ENCODE assay signal across 10 mouse cellular contexts in genomic region chr8:111889931-111890910, GRCm38 (mm10). TPM values are rescaled to one million over a fixed set of nuclear protein-coding genes. Genes with fewer than 3 reads are reported as not detected.
DNase-seq lines count a peak whose midpoint lies in the region; ATAC-seq and TF ChIP-seq lines count a peak whose summit lies in the region.
"Had no signal": no experiment of that assay in that cellular context is flagged by ENCODE, and none has a peak within 500 bp of the region (broad histone marks: within the 10 kb centered on the region; RNA-seq: fewer than 3 reads in every experiment).

No protein-coding gene starts in this region.

- H3K27ac ChIP-seq in kidney, postnatal 0 days: no peak overlapping the region
- H3K27ac ChIP-seq in kidney, adult 2 months (ENCODE audit: insufficient read depth, low read depth, low read length): no peak overlapping the region
- H3K27ac ChIP-seq in hindbrain, embryonic 12.5 days: no peak overlapping the region

- H3K27me3 ChIP-seq in kidney, postnatal 0 days (ENCODE audit: insufficient read depth, low read length): peaks cover 23% of the 10 kb centered on the region
- H3K27me3 ChIP-seq in kidney, adult 2 months (replicated peaks; ENCODE audit: control insufficient read depth, insufficient read depth, low read length): no peaks in the 10 kb centered on the region
- peaks cover 47% of the 10 kb centered on the region for H3K27me3 ChIP-seq in hindbrain, embryonic 12.5 days
- peaks cover 14% of the 10 kb centered on the region for H3K27me3 ChIP-seq in myocyte (ENCODE audit: control insufficient read depth, insufficient read depth, insufficient read length)
- H3K27me3 ChIP-seq: Patski had no signal

- no peak overlapping the region for H3K9ac ChIP-seq in kidney, postnatal 0 days (ENCODE audit: low read depth, low read length)
- H3K9ac ChIP-seq in hindbrain, embryonic 12.5 days: no peak overlapping the region

- peak overlapping the region; percentile 22 for H3K4me3 ChIP-seq in kidney, postnatal 0 days (replicated peaks; ENCODE audit: low read depth, low read length)
- H3K4me3 ChIP-seq in kidney, adult 2 months (ENCODE audit: insufficient read depth, low read depth, low read length): no peak overlapping the region
- peak overlapping the region; percentile 26 for H3K4me3 ChIP-seq in hindbrain, embryonic 12.5 days
- no peak overlapping the region for H3K4me3 ChIP-seq in myocyte

- no peaks in the 10 kb centered on the region for H3K79me2 ChIP-seq in myocyte (ENCODE audit: control insufficient read depth, insufficient read depth)

- no peak overlapping the region for H3ac ChIP-seq in myocyte (ENCODE audit: control insufficient read depth, insufficient read length)

- TF ChIP-seq POLR2A in kidney, adult 2 months (IDR thresholded peaks at IDR 0.05; ENCODE audit: low read depth, low read length): no peak
- TF ChIP-seq POLR2A in myocyte (IDR thresholded peaks at IDR 0.05; ENCODE audit: insufficient read length, low read depth): no peak

- WGBS in kidney, postnatal 0 days: 12% methylated on average over 86 of the region's 86 CpGs
- 14% methylated on average over 86 of the region's 86 CpGs for WGBS in kidney, adult 2 months
- WGBS in hindbrain, embryonic 12.5 days: 10% methylated on average over 86 of the region's 86 CpGs

- H3K36me3 ChIP-seq in kidney, postnatal 0 days (ENCODE audit: insufficient read depth, low read length): no peaks in the 10 kb centered on the region
- H3K36me3 ChIP-seq in kidney, adult 2 months (ENCODE audit: control insufficient read depth, insufficient read depth, low read length): no peaks in the 10 kb centered on the region
- no peaks in the 10 kb centered on the region for H3K36me3 ChIP-seq in hindbrain, embryonic 12.5 days
- no peaks in the 10 kb centered on the region for H3K36me3 ChIP-seq in myocyte (ENCODE audit: control insufficient read depth, insufficient read depth)

- H3K4me2 ChIP-seq in kidney, postnatal 0 days (ENCODE audit: low read length): peak overlapping the region; percentile 46
- H3K4me2 ChIP-seq in hindbrain, embryonic 12.5 days (replicated peaks): peak overlapping the region; percentile 47
- H3K4me2 ChIP-seq in myocyte (ENCODE audit: low read depth): no peak overlapping the region

- no peaks in the 10 kb centered on the region for H3K9me3 ChIP-seq in kidney, postnatal 0 days (replicated peaks; ENCODE audit: low read length)
- 0 out of 2 replicates have a peak, but pooled peaks cover 3% of the 10 kb centered on the region for H3K9me3 ChIP-seq in hindbrain, embryonic 12.5 days (replicated peaks)

- H3K4me1 ChIP-seq in kidney, postnatal 0 days (replicated peaks; ENCODE audit: insufficient read depth, low read length): peaks cover 15% of the 10 kb centered on the region; the same call in 1 of the 2 replicates
- no peaks in the 10 kb centered on the region for H3K4me1 ChIP-seq in kidney, adult 2 months (ENCODE audit: control insufficient read depth, insufficient read depth, low read length)
- H3K4me1 ChIP-seq in hindbrain, embryonic 12.5 days: peaks cover 8% of the 10 kb centered on the region; the same call in 1 of the 2 replicates

- peak; percentile 46 for ATAC-seq in kidney, postnatal 0 days (replicated peaks; ENCODE audit: low FRiP score, low read depth)
- no peak for ATAC-seq in hindbrain, embryonic 12.5 days (ENCODE audit: low FRiP score)
- ATAC-seq: Patski had no signal

- DNase-seq in kidney, postnatal 0 days (ENCODE audit: low spot score): no peak
- no peak for DNase-seq in kidney, adult 2 months
- DNase-seq in cerebellum, adult 9-10 months: peak; percentile 60
- DNase-seq in adrenal gland, postnatal 10 days: no peak
- no peak for DNase-seq in urinary bladder, postnatal 36 days (ENCODE audit: low spot score in 2 of 2)
- DNase-seq in layer of hippocampus, postnatal 25 days (ENCODE audit: extremely low spot score in 1 of 2, low spot score in 1 of 2): no peak

- no peak for TF ChIP-seq CTCF in kidney, postnatal 0 days (IDR thresholded peaks at IDR 0.05; ENCODE audit: low read depth)
- no peak for TF ChIP-seq CTCF in kidney, adult 2 months (conservative IDR thresholded peaks at IDR 0.05; ENCODE audit: insufficient read depth, insufficient read length, low read depth, low read length)

TF ChIP-seq in myocyte, 11 proteins besides CTCF, POLR2A, EP300 and RAD21:
- peak in 2 of 3 experiments; percentile 12 to 21 for TF ChIP-seq MYOG (IDR thresholded peaks at IDR 0.05; ENCODE audit: control insufficient read depth in 1 of 3, insufficient read depth in 1 of 3, insufficient read length in 2 of 3, low read depth in 2 of 3)
- no peak for TF ChIP-seq CEBPB (IDR thresholded peaks at IDR 0.05; ENCODE audit: insufficient read depth, poor library complexity, severe bottlenecking)
- TF ChIP-seq TCF12 (IDR thresholded peaks at IDR 0.05; ENCODE audit: insufficient read depth, poor library complexity, severe bottlenecking): no peak

RNA-seq across cellular contexts. Expression of gene Tmem170, which starts 13.7 kb away (rescaled TPM):
- polyA plus RNA-seq in kidney, postnatal 0 days (2015; fragmentation: Nextera tagmentation; extraction: Ambion mirVana): 15.1 and 15.8 TPM in 2 replicates
- polyA plus RNA-seq in kidney, adult 2 months (2012; rRNA removed): 6.0 and 6.9 TPM in 2 replicates
- polyA plus RNA-seq in hindbrain, embryonic 12.5 days (2016; fragmentation: Nextera tagmentation; extraction: Ambion mirVana): 7.5 and 8.5 TPM in 2 replicates
- 0.92 TPM for polyA plus RNA-seq in myocyte (2012; fragmentation: generic; extraction: Trizol)
- total RNA-seq in adrenal gland, postnatal 10 days (2021): 1 to 10 TPM; 6.2 TPM
- total RNA-seq in layer of hippocampus, postnatal 25 days (2021): 1 to 10 TPM; 4.1 to 4.3 TPM

RNA-seq across cellular contexts. Expression of gene Chst5, which starts 20.0 kb away (rescaled TPM):
- 0.51 and 0.58 TPM in 2 replicates for polyA plus RNA-seq in kidney, postnatal 0 days (2015; fragmentation: Nextera tagmentation; extraction: Ambion mirVana)
- 0.06 TPM in 1 of 2 replicates, not detected in the other for polyA plus RNA-seq in kidney, adult 2 months (2012; rRNA removed)
- 4.7 and 5.1 TPM in 2 replicates for polyA plus RNA-seq in hindbrain, embryonic 12.5 days (2016; fragmentation: Nextera tagmentation; extraction: Ambion mirVana)
- polyA plus RNA-seq in myocyte (2012; fragmentation: generic; extraction: Trizol): 0.14 TPM
- total RNA-seq in adrenal gland, postnatal 10 days (2021): under 1 TPM; 0.15 to 0.18 TPM
- total RNA-seq in layer of hippocampus, postnatal 25 days (2021): under 1 TPM; 0.70 to 0.71 TPM
- polyA plus RNA-seq: gonadal fat pad, adult 2 months; Patski had no signal

RNA-seq across cellular contexts. Expression of gene Cfdp1, which starts 36.1 kb away (rescaled TPM):
- polyA plus RNA-seq in kidney, postnatal 0 days (2015; fragmentation: Nextera tagmentation; extraction: Ambion mirVana): 180 and 183 TPM in 2 replicates
- polyA plus RNA-seq in kidney, adult 2 months (2012; rRNA removed): 7.2 and 12.5 TPM in 2 replicates
- 192 and 212 TPM in 2 replicates for polyA plus RNA-seq in hindbrain, embryonic 12.5 days (2016; fragmentation: Nextera tagmentation; extraction: Ambion mirVana)
- 44.9 TPM for polyA plus RNA-seq in myocyte (2012; fragmentation: generic; extraction: Trizol)
- total RNA-seq in adrenal gland, postnatal 10 days (2021): 10 to 100 TPM; 69.4 to 73.4 TPM
- 10 to 100 TPM; 77.6 to 81.2 TPM for total RNA-seq in layer of hippocampus, postnatal 25 days (2021)

RNA-seq across cellular contexts. Expression of gene Tmem231, which starts 43.5 kb away (rescaled TPM):
- polyA plus RNA-seq in kidney, postnatal 0 days (2015; fragmentation: Nextera tagmentation; extraction: Ambion mirVana): 17.3 and 17.7 TPM in 2 replicates
- 11.2 and 13.6 TPM in 2 replicates for polyA plus RNA-seq in kidney, adult 2 months (2012; rRNA removed)
- 20.4 and 22.4 TPM in 2 replicates for polyA plus RNA-seq in hindbrain, embryonic 12.5 days (2016; fragmentation: Nextera tagmentation; extraction: Ambion mirVana)
- 4.5 TPM for polyA plus RNA-seq in myocyte (2012; fragmentation: generic; extraction: Trizol)
- total RNA-seq in adrenal gland, postnatal 10 days (2021): 1 to 10 TPM; 4.0 to 5.5 TPM
- total RNA-seq in layer of hippocampus, postnatal 25 days (2021): 10 to 100 TPM; 11.2 to 11.5 TPM

RNA-seq across cellular contexts. Expression of gene Gabarapl2, which starts 50.3 kb away (rescaled TPM):
- 264 and 266 TPM in 2 replicates for polyA plus RNA-seq in kidney, postnatal 0 days (2015; fragmentation: Nextera tagmentation; extraction: Ambion mirVana)
- 53.3 and 74.1 TPM in 2 replicates for polyA plus RNA-seq in kidney, adult 2 months (2012; rRNA removed)
- 327 and 330 TPM in 2 replicates for polyA plus RNA-seq in hindbrain, embryonic 12.5 days (2016; fragmentation: Nextera tagmentation; extraction: Ambion mirVana)
- polyA plus RNA-seq in myocyte (2012; fragmentation: generic; extraction: Trizol): 64.5 TPM
- 100 to 1,000 TPM; 119 to 121 TPM for total RNA-seq in adrenal gland, postnatal 10 days (2021)
- 100 to 1,000 TPM; 196 to 239 TPM for total RNA-seq in layer of hippocampus, postnatal 25 days (2021)

Comparison
In these comparisons a context has a peak if more than half of its experiments do, and no peak if none do; other contexts are left out.
1. H3K4me3 ChIP-seq: peak in kidney, postnatal 0 days (single experiment) and hindbrain, embryonic 12.5 days (single experiment); none in kidney, adult 2 months (single experiment) and myocyte (single experiment).